Mouse (Mus musculus) midbrain, embryonic 13.5 days (tissue): ENCODE data around the gene Palld. TPM values are rescaled to one million over a fixed set of nuclear protein-coding genes. Genes with fewer than 3 reads are reported as not detected.

Experiments used
- ATAC-seq: fragments of 200-750 bp; cut with Nextera tagmentation; 2 replicates; pipeline ENCODE4 v1.8.0; 2017; ENCODE audit warnings: mild to moderate bottlenecking, moderate TSS enrichment, moderate library complexity
- H3K27ac ChIP-seq: fragments of 300-500 bp; sonication (generic); 2 replicates; pipeline ENCODE4 v1.5.1; 2015; ENCODE audit warnings: inconsistent platforms, mild to moderate bottlenecking, moderate library complexity
- H3K27me3 ChIP-seq: fragments of 300-500 bp; sonication (generic); 2 replicates; pipeline ENCODE4 v1.6.1; 2015; ENCODE audit warnings: mild to moderate bottlenecking, inconsistent platforms
- H3K36me3 ChIP-seq: fragments of 300-500 bp; sonication (generic); 2 replicates; pipeline ENCODE4 v1.6.1; 2015; ENCODE audit warnings: mild to moderate bottlenecking, inconsistent platforms
- H3K4me1 ChIP-seq: fragments of 300-500 bp; sonication (generic); replicated peaks from 2 replicates; pipeline ENCODE4 v1.6.1; 2015; ENCODE audit warnings: inconsistent platforms
- H3K4me2 ChIP-seq: fragments of 300-500 bp; sonication (generic); replicated peaks from 2 replicates; pipeline ENCODE4 v1.6.1; 2015; ENCODE audit warnings: moderate library complexity, mild to moderate bottlenecking, inconsistent platforms
- H3K4me3 ChIP-seq: fragments of 300-500 bp; sonication (generic); replicated peaks from 2 replicates; pipeline ENCODE4 v1.5.1; 2015; ENCODE audit warnings: mild to moderate bottlenecking, inconsistent platforms
- H3K9ac ChIP-seq: fragments of 300-500 bp; sonication (generic); replicated peaks from 2 replicates; pipeline ENCODE4 v1.6.1; 2015; ENCODE audit warnings: mild to moderate bottlenecking, inconsistent platforms
- H3K9me3 ChIP-seq: fragments of 300-500 bp; sonication (generic); 2 replicates; pipeline ENCODE4 v1.6.1; 2016; ENCODE audit warnings: mild to moderate bottlenecking, inconsistent platforms
- WGBS: fragments of 180-500 bp; shearing (Covaris S2); methylation state at CpG from one replicate; pipeline ENCODE4 v1.1.7; 2015; 5-methylcytosine and 5-hydroxymethylcytosine counted together
- polyA plus RNA-seq: library from polyadenylated mRNA; unstranded; fragments of >200 nt; fragmentation: Nextera tagmentation; extraction: Ambion mirVana; gene quantifications from 2 replicates; pipeline ENCODE4 v1.2.1, GENCODE M21; 2015

Gene Palld
- polyA plus RNA-seq, 1 experiment from 2014 or later: 27.6 TPM

GRCm38 (mm10) chr8:61736739-61737243 is 165.7 kb downstream of the Palld start:
- no peak overlapping the region for H3K9ac ChIP-seq
- no peak overlapping the region for H3K4me3 ChIP-seq
- ATAC-seq: no peak
- no peak overlapping the region for H3K4me2 ChIP-seq
- H3K27ac ChIP-seq: no peak overlapping the region
- 0 out of 2 replicates have a peak, but pooled peaks cover 4% of the 10 kb centered on the region for H3K9me3 ChIP-seq
- WGBS: 83% methylated on average over 8 of the region's 8 CpGs
- H3K36me3 ChIP-seq: no peaks in the 10 kb centered on the region; the same call in 1 of the 2 replicates
- H3K27me3 ChIP-seq: no peaks in the 10 kb centered on the region
- no peaks in the 10 kb centered on the region for H3K4me1 ChIP-seq

- Histone ChIP-seq H3K27ac (no peak overlapping the region), H3K4me1 (no peaks in the 10 kb centered on the region), H3K9ac (no peak overlapping the region), H3K4me2 (no peak overlapping the region), H3K36me3 (no peaks in the 10 kb centered on the region; the same call in 1 of the 2 replicates), H3K4me3 (no peak overlapping the region), H3K27me3 (no peaks in the 10 kb centered on the region), H3K9me3 (0 out of 2 replicates have a peak, but pooled peaks cover 4% of the 10 kb centered on the region)
- 66% methylated on average over 4 of the region's 4 CpGs for WGBS
- no peak for ATAC-seq
Observed at GRCm38 (mm10) chr8:61736117-61736516, 166.4 kb downstream of the Palld start.

- no peak for ATAC-seq
- Histone ChIP-seq H3K36me3 (no peaks in the 10 kb centered on the region; the same call in 1 of the 2 replicates), H3K27ac (no peak overlapping the region), H3K9ac (no peak overlapping the region), H3K4me3 (no peak overlapping the region), H3K27me3 (no peaks in the 10 kb centered on the region), H3K4me1 (no peaks in the 10 kb centered on the region), H3K4me2 (no peak overlapping the region), H3K9me3 (no peaks in the 10 kb centered on the region)
- 96% methylated on average over 8 of the region's 8 CpGs for WGBS
Observed at GRCm38 (mm10) chr8:61734164-61734563, 168.3 kb downstream of the Palld start.

GRCm38 (mm10) chr8:61732184-61732583 is 170.3 kb downstream of the Palld start:
- Histone ChIP-seq H3K27me3 (no peaks in the 10 kb centered on the region), H3K4me1 (no peaks in the 10 kb centered on the region), H3K9ac (no peak overlapping the region), H3K4me2 (no peak overlapping the region), H3K27ac (no peak overlapping the region), H3K4me3 (no peak overlapping the region), H3K9me3 (no peaks in the 10 kb centered on the region), H3K36me3 (no peaks in the 10 kb centered on the region; the same call in 1 of the 2 replicates)
- WGBS: 87% methylated on average over 6 of the region's 6 CpGs
- ATAC-seq: no peak

GRCm38 (mm10) chr8:61731306-61732088 is 171.0 kb downstream of the Palld start:
- Histone ChIP-seq H3K4me1 (no peaks in the 10 kb centered on the region; the same call in 1 of the 2 replicates), H3K4me2 (no peak overlapping the region), H3K27ac (no peak overlapping the region), H3K36me3 (no peaks in the 10 kb centered on the region), H3K9ac (no peak overlapping the region), H3K9me3 (no peaks in the 10 kb centered on the region), H3K4me3 (no peak overlapping the region), H3K27me3 (no peaks in the 10 kb centered on the region)
- 66% methylated on average over 5 of the region's 5 CpGs for WGBS
- ATAC-seq: no peak

- no peak overlapping the region for H3K27ac ChIP-seq
- no peak for ATAC-seq
- 86% methylated on average over 6 of the region's 6 CpGs for WGBS
Observed at GRCm38 (mm10) chr8:61730669-61731068, 171.8 kb downstream of the Palld start.

GRCm38 (mm10) chr8:61725306-61726017 is 177.0 kb downstream of the Palld start:
- WGBS: 91% methylated on average over 8 of the region's 8 CpGs
- no peak for ATAC-seq
- H3K4me2 ChIP-seq: no peak overlapping the region

More at GRCm38 (mm10) chr8:61730669-61731068, 171.8 kb downstream of the Palld start:
- H3K9me3 ChIP-seq: no peaks in the 10 kb centered on the region
- H3K27me3 ChIP-seq: no peaks in the 10 kb centered on the region
- no peak overlapping the region for H3K4me2 ChIP-seq
- no peaks in the 10 kb centered on the region; the same call in 1 of the 2 replicates for H3K4me1 ChIP-seq
- no peak overlapping the region for H3K9ac ChIP-seq
- H3K36me3 ChIP-seq: no peaks in the 10 kb centered on the region
- no peak overlapping the region for H3K4me3 ChIP-seq

GRCm38 (mm10) chr8:61722226-61722625 is 180.3 kb downstream of the Palld start:
- WGBS: 81% methylated on average over 9 of the region's 9 CpGs
- no peak overlapping the region for H3K4me2 ChIP-seq
- H3K36me3 ChIP-seq: peaks cover 14% of the 10 kb centered on the region
- no peak for ATAC-seq
- no peak overlapping the region for H3K9ac ChIP-seq
- H3K27ac ChIP-seq: no peak overlapping the region
- H3K4me1 ChIP-seq: no peaks in the 10 kb centered on the region; the same call in 1 of the 2 replicates
- no peaks in the 10 kb centered on the region for H3K27me3 ChIP-seq
- H3K9me3 ChIP-seq: no peaks in the 10 kb centered on the region
- no peak overlapping the region for H3K4me3 ChIP-seq

More at GRCm38 (mm10) chr8:61725306-61726017, 177.0 kb downstream of the Palld start:
- Histone ChIP-seq H3K4me1 (no peaks in the 10 kb centered on the region; the same call in 1 of the 2 replicates), H3K27me3 (no peaks in the 10 kb centered on the region), H3K4me3 (no peak overlapping the region), H3K9me3 (no peaks in the 10 kb centered on the region), H3K9ac (no peak overlapping the region), H3K36me3 (no peaks in the 10 kb centered on the region), H3K27ac (no peak overlapping the region)

GRCm38 (mm10) chr8:61715351-61716125 is 187.0 kb downstream of the Palld start:
- Histone ChIP-seq H3K4me2 (no peak overlapping the region), H3K4me1 (0 out of 2 replicates have a peak, but pooled peaks cover 2% of the 10 kb centered on the region), H3K4me3 (no peak overlapping the region), H3K9me3 (no peaks in the 10 kb centered on the region), H3K36me3 (peaks cover 14% of the 10 kb centered on the region), H3K9ac (no peak overlapping the region), H3K27ac (no peak overlapping the region), H3K27me3 (no peaks in the 10 kb centered on the region)
- ATAC-seq: no peak
- 61% methylated on average over 14 of the region's 14 CpGs for WGBS

- H3K9ac ChIP-seq: no peak overlapping the region
- H3K4me2 ChIP-seq: no peak overlapping the region
- no peak overlapping the region for H3K4me3 ChIP-seq
- 30% methylated on average over 6 of the region's 6 CpGs for WGBS
- 0 out of 2 replicates have a peak, but pooled peaks cover 2% of the 10 kb centered on the region for H3K4me1 ChIP-seq
- H3K36me3 ChIP-seq: peaks cover 11% of the 10 kb centered on the region; the same call in 1 of the 2 replicates
- H3K9me3 ChIP-seq: no peaks in the 10 kb centered on the region
- ATAC-seq: peak; percentile 50
- H3K27ac ChIP-seq: no peak overlapping the region
- no peaks in the 10 kb centered on the region for H3K27me3 ChIP-seq
Observed at GRCm38 (mm10) chr8:61714293-61714831, 188.1 kb downstream of the Palld start.
